ENCODE assay signal across 14 mouse cellular contexts in the genomic region with DNA sequence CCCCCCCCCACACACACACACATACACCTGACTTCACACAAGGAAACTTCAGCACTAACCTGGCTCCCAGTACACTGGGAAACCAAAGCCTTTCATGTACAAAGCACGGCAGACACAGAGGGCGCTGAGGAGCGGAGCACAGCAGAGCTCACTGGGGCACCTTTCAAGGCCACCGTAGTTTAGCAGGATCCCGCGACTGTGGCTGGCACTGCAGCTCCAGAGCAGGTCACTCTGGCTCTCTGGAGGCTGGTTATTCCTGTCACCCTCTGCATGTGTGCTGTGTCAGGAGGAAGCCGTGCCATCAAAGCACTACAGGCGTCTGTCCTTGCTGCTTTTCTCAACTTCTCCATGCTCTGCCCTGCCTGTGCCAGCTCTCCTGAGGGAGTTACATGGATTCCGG. TPM values are rescaled to one million over a fixed set of nuclear protein-coding genes. Genes with fewer than 3 reads are reported as not detected.
DNase-seq lines count a peak whose midpoint lies in the region; ATAC-seq and TF ChIP-seq lines count a peak whose summit lies in the region.
"Had no signal": no experiment of that assay in that cellular context is flagged by ENCODE, and none has a peak within 500 bp of the region (broad histone marks: within the 10 kb centered on the region; RNA-seq: fewer than 3 reads in every experiment).

No protein-coding gene starts in this region.

- H3K9me3 ChIP-seq in hindbrain, postnatal 0 days (ENCODE audit: low read length) = no peaks in the 10 kb centered on the region
- H3K9me3 ChIP-seq in hindbrain, embryonic 12.5 days (replicated peaks) = no peaks in the 10 kb centered on the region
- no peaks in the 10 kb centered on the region for H3K9me3 ChIP-seq in intestine, embryonic 15.5 days
- H3K9me3 ChIP-seq: embryonic facial prominence, embryonic 12.5 days; forebrain, embryonic 15.5 days; heart, embryonic 15.5 days had no signal

- H3K4me1 ChIP-seq in hindbrain, postnatal 0 days (ENCODE audit: insufficient read depth, low read length) = no peaks in the 10 kb centered on the region
- no peaks in the 10 kb centered on the region for H3K4me1 ChIP-seq in hindbrain, embryonic 12.5 days
- no peaks in the 10 kb centered on the region for H3K4me1 ChIP-seq in intestine, embryonic 15.5 days (replicated peaks)
- H3K4me1 ChIP-seq: embryonic facial prominence, embryonic 12.5 days; forebrain, embryonic 15.5 days; heart, embryonic 15.5 days had no signal

- peak; percentile 29 for TF ChIP-seq CTCF in hindbrain, postnatal 0 days (IDR thresholded peaks at IDR 0.05; ENCODE audit: low read depth)

- WGBS in hindbrain, postnatal 0 days = 63% methylated on average over 9 of the region's 9 CpGs
- WGBS in hindbrain, embryonic 12.5 days = 71% methylated on average over 9 of the region's 9 CpGs
- 52% methylated on average over 9 of the region's 9 CpGs for WGBS in intestine, embryonic 15.5 days

- no peak overlapping the region for H3K27ac ChIP-seq in hindbrain, postnatal 0 days
- H3K27ac ChIP-seq in hindbrain, embryonic 12.5 days = no peak overlapping the region
- no peak overlapping the region for H3K27ac ChIP-seq in intestine, embryonic 15.5 days
- H3K27ac ChIP-seq: embryonic facial prominence, embryonic 12.5 days; forebrain, embryonic 15.5 days; heart, embryonic 15.5 days had no signal

- H3K4me2 ChIP-seq in hindbrain, postnatal 0 days (ENCODE audit: low read depth, low read length) = no peak overlapping the region
- H3K4me2 ChIP-seq in hindbrain, embryonic 12.5 days (replicated peaks) = no peak overlapping the region
- H3K4me2 ChIP-seq in intestine, embryonic 15.5 days (replicated peaks) = no peak overlapping the region
- H3K4me2 ChIP-seq: embryonic facial prominence, embryonic 12.5 days; forebrain, embryonic 15.5 days; heart, embryonic 15.5 days; midbrain, embryonic 11.5 days had no signal

- no peaks in the 10 kb centered on the region for H3K36me3 ChIP-seq in hindbrain, postnatal 0 days (ENCODE audit: insufficient read depth, low read length)
- H3K36me3 ChIP-seq in hindbrain, embryonic 12.5 days = no peaks in the 10 kb centered on the region
- H3K36me3 ChIP-seq in intestine, embryonic 15.5 days = no peaks in the 10 kb centered on the region
- H3K36me3 ChIP-seq: embryonic facial prominence, embryonic 12.5 days; forebrain, embryonic 15.5 days; heart, embryonic 15.5 days had no signal

- ATAC-seq in hindbrain, postnatal 0 days = peak; percentile 10; the same call in 1 of the 2 replicates
- no peak for ATAC-seq in hindbrain, embryonic 12.5 days (ENCODE audit: low FRiP score)
- ATAC-seq in intestine, embryonic 15.5 days = peak; percentile 47; the same call in 1 of the 2 replicates
- no peak for ATAC-seq in megakaryocyte, adult 5-6 weeks (ENCODE audit: poor library complexity, severe bottlenecking)
- ATAC-seq: CD4-positive, CD25-positive, alpha-beta regulatory T cell, adult 4 months; forebrain, embryonic 15.5 days had no signal

- H3K27me3 ChIP-seq in hindbrain, postnatal 0 days (ENCODE audit: insufficient read depth, low read length) = no peaks in the 10 kb centered on the region
- H3K27me3 ChIP-seq in hindbrain, embryonic 12.5 days = 0 out of 2 replicates have a peak, but pooled peaks cover 5% of the 10 kb centered on the region
- H3K27me3 ChIP-seq in intestine, embryonic 15.5 days (replicated peaks) = no peaks in the 10 kb centered on the region
- H3K27me3 ChIP-seq: embryonic facial prominence, embryonic 12.5 days; forebrain, embryonic 15.5 days; heart, embryonic 15.5 days had no signal

- H3K4me3 ChIP-seq in hindbrain, postnatal 0 days (ENCODE audit: low read length) = no peak overlapping the region
- H3K4me3 ChIP-seq in hindbrain, embryonic 12.5 days = no peak overlapping the region
- H3K4me3 ChIP-seq in intestine, embryonic 15.5 days (replicated peaks) = no peak overlapping the region
- H3K4me3 ChIP-seq: embryonic facial prominence, embryonic 12.5 days; forebrain, embryonic 15.5 days; heart, embryonic 15.5 days had no signal

- H3K9ac ChIP-seq in hindbrain, postnatal 0 days (replicated peaks; ENCODE audit: low read length) = no peak overlapping the region
- H3K9ac ChIP-seq in hindbrain, embryonic 12.5 days = no peak overlapping the region
- H3K9ac ChIP-seq in intestine, embryonic 15.5 days = no peak overlapping the region
- H3K9ac ChIP-seq: embryonic facial prominence, embryonic 12.5 days; forebrain, embryonic 15.5 days; heart, embryonic 15.5 days had no signal

- no peak for DNase-seq in hindbrain, postnatal 0 days (ENCODE audit: low spot score)
- DNase-seq in ES-CJ7 (ENCODE audit: low read depth, low spot score) = peak; percentile 65
- peak; percentile 76 for DNase-seq in adrenal gland, postnatal 14 days
- no peak for DNase-seq in natural killer cell, adult 2 months (ENCODE audit: low spot score in 2 of 2)
- no peak for DNase-seq in right cerebral cortex, postnatal 36 days (ENCODE audit: low spot score in 2 of 2)
- DNase-seq: kidney, adult 9 months had no signal

RNA-seq across cellular contexts. Expression of a gene that starts 9.4 kb away (rescaled TPM):
- total RNA-seq in hindbrain, postnatal 0 days (2014; rRNA removed) = 39.8 and 43.1 TPM in 2 replicates
- 20.9 and 23.1 TPM in 2 replicates for polyA plus RNA-seq in hindbrain, postnatal 0 days (2015; fragmentation: Nextera tagmentation; extraction: Ambion mirVana)
- polyA plus RNA-seq in hindbrain, embryonic 12.5 days (2016; fragmentation: Nextera tagmentation; extraction: Ambion mirVana) = 10.6 and 11.1 TPM in 2 replicates
- total RNA-seq in adrenal gland, postnatal 14 days (2021) = 0.22 and 0.79 TPM in 2 replicates
- 0.87 and 0.96 TPM in 2 replicates for polyA plus RNA-seq in intestine, embryonic 15.5 days (2015; fragmentation: Nextera tagmentation; extraction: Ambion mirVana)
- total RNA-seq in megakaryocyte, adult 5-6 weeks (2015) = not detected in 2 replicates
- not detected in 2 replicates for total RNA-seq in megakaryocyte, adult 5-6 weeks (2017)

RNA-seq across cellular contexts. Expression of a gene that starts 53.8 kb away (rescaled TPM):
- 32.4 and 32.7 TPM in 2 replicates for total RNA-seq in hindbrain, postnatal 0 days (2014; rRNA removed)
- polyA plus RNA-seq in hindbrain, postnatal 0 days (2015; fragmentation: Nextera tagmentation; extraction: Ambion mirVana) = 17.8 and 19.1 TPM in 2 replicates
- 27.3 and 29.0 TPM in 2 replicates for polyA plus RNA-seq in hindbrain, embryonic 12.5 days (2016; fragmentation: Nextera tagmentation; extraction: Ambion mirVana)
- 26.9 and 32.0 TPM in 2 replicates for total RNA-seq in adrenal gland, postnatal 14 days (2021)
- polyA plus RNA-seq in intestine, embryonic 15.5 days (2015; fragmentation: Nextera tagmentation; extraction: Ambion mirVana) = 17.5 and 18.2 TPM in 2 replicates
- 21.3 and 31.6 TPM in 2 replicates for total RNA-seq in megakaryocyte, adult 5-6 weeks (2015)
- total RNA-seq in megakaryocyte, adult 5-6 weeks (2017) = 13.4 and 15.4 TPM in 2 replicates

RNA-seq across cellular contexts. Expression of a gene that starts 56.3 kb away (rescaled TPM):
- 13.5 and 24.3 TPM in 2 replicates for total RNA-seq in hindbrain, postnatal 0 days (2014; rRNA removed)
- 11.2 and 11.8 TPM in 2 replicates for polyA plus RNA-seq in hindbrain, postnatal 0 days (2015; fragmentation: Nextera tagmentation; extraction: Ambion mirVana)
- 4.5 and 4.8 TPM in 2 replicates for polyA plus RNA-seq in hindbrain, embryonic 12.5 days (2016; fragmentation: Nextera tagmentation; extraction: Ambion mirVana)
- 8.8 and 10.7 TPM in 2 replicates for total RNA-seq in adrenal gland, postnatal 14 days (2021)
- polyA plus RNA-seq in intestine, embryonic 15.5 days (2015; fragmentation: Nextera tagmentation; extraction: Ambion mirVana) = 2.8 and 4.4 TPM in 2 replicates
- total RNA-seq in megakaryocyte, adult 5-6 weeks (2015) = 0.69 and 1.6 TPM in 2 replicates
- 0.28 and 0.59 TPM in 2 replicates for total RNA-seq in megakaryocyte, adult 5-6 weeks (2017)

Comparison
In these comparisons a context has a peak if more than half of its experiments do, and no peak if none do; other contexts are left out.
1. ATAC-seq: peak in hindbrain, postnatal 0 days (single experiment) and intestine, embryonic 15.5 days (single experiment); none in hindbrain, embryonic 12.5 days (single experiment) and megakaryocyte, adult 5-6 weeks (single experiment).
2. DNase-seq: peak in ES-CJ7 (single experiment) and adrenal gland, postnatal 14 days (single experiment); none in hindbrain, postnatal 0 days (single experiment), natural killer cell, adult 2 months (0 of 2) and right cerebral cortex, postnatal 36 days (0 of 2).
3. RNA of a gene that starts 9.4 kb away (total RNA-seq): 39.8 to 43.1 TPM in hindbrain, postnatal 0 days; 0.22 to 0.79 TPM in adrenal gland, postnatal 14 days and not detected in megakaryocyte, adult 5-6 weeks; every median in the first group is over 10 times any median in the second.